Mouse (Mus musculus) layer of hippocampus, adult 8-10 months (tissue): ENCODE data around the gene Agr2. TPM values are rescaled to one million over a fixed set of nuclear protein-coding genes. Genes with fewer than 3 reads are reported as not detected.

Experiments
- DNase-seq, 2 experiments: peaks; one replicate each; pipeline ENCODE4 v3.0.0; 2022; ENCODE audit warnings: low spot score in 2 of 2
- total RNA-seq, 4 experiments: library from RNA; stranded (reverse); gene quantifications; 2 replicates each; pipeline ENCODE4 v1.2.4; 2022

The Agr2 gene
- not detected for total RNA-seq

DNA sequence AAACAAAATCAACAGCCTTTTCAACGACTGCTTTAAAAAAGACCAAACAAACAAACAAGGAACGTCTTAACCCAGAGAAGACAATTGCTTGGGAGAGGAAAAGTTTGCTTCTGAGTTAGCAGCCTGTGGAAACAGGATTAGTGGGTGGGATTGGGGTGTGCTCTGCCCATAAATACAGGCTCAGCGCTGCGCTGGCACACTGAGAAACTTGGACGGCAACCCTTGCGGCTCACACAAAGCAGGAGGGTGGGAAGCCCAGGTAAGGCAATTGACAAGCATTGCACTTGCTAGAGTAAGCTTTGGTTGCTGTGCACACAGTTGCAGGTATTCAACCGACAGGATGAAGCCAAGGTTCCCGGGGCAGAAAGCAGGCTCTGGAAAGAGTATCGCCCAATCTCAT lies at the start of gene Agr2:
TSS of gene Agr2 (plus strand) at position 197 of the 400 bp plus-strand sequence.
- no peak for DNase-seq

- peak in 1 of 2 experiments; percentile 5 for DNase-seq
Observed at GRCm38 (mm10) chr12:35951757-35952156, 41.0 kb upstream of the Agr2 start.

- DNase-seq = no peak
Observed at GRCm38 (mm10) chr12:35957235-35957634, 35.5 kb upstream of the Agr2 start.

GRCm38 (mm10) chr12:35966098-35966767 lies 26.5 kb upstream of the Agr2 start:
- no peak for DNase-seq

DNA sequence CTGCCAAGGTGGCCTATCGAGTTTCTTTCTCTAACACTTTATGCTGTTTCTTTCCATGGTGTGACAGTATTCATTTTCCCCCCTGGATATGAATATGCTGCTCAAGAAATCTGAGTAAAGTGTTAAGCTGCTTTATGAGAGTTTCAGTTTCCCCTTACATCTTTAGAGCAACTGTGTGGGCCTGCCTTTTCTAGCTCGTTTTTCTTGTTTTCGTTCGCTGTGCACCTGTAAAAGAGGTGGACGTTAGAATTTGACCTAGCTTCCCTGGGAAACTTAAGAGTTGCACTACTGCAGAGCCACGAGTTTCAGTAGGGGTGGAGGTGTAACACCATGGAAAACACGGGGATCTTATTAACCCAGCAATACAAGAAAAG lies 26.0 kb upstream of the Agr2 start:
- DNase-seq = no peak

DNA sequence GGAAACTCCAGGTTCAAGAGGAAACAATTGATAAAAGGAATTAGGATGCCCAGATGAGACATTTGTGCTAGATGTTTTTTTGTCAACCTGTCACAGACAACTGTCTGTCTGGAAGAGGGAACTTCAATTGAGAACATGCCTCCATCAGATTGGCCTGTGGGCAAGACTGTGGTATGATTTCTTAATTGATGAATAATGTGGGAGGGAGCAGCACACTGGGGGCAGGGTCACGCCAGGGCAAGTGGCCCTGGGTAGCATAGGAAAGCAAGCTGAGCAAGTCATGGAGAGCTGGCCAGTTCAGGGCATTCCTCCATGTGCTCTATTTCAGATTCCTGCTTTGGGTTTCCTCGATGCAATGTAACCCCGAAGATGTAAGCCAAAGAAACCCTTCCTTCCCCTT lies 16.8 kb upstream of the Agr2 start:
- DNase-seq = no peak

- no peak for DNase-seq
Observed at GRCm38 (mm10) chr12:35977633-35978246, 15.0 kb upstream of the Agr2 start.

DNA sequence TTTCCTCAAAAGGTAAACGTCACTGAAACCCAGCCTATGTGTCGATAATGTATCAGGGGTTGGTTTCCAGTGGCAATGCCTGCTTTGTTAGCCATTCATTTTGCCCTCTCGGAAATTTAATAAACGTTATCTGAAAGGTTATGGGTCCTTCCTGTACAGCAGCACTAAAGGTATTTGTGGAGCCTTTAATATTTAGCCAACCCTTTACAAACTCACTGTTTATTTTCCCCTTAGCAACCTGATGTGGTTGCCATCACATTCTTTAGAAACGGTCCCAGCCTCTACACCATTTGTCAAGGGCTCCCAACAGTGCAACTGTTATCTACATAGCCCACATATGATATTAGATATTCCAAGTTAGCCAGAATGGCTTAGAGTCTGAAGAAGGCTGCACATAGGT lies 13.1 kb upstream of the Agr2 start:
- no peak for DNase-seq

GRCm38 (mm10) chr12:35981732-35982360 lies 10.9 kb upstream of the Agr2 start:
- DNase-seq = no peak

DNA sequence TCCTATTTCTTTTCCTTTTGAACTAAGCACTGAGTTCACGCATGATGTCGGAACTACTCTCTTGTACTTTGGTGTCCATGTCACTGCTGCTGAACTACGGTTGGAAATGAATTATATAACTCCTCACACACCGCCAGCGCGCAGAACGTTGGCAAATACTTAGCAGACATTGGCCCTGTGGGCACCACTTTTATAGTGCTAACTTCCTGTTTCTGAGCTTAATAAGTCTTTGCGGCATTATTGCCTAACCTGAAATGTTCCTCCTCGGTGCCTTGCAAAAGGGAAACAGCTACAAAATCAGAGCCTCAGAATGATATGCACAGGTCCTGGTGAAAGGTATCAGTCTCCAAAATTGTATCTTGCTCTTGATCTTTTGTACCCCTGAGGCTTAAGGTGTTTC lies 9.2 kb upstream of the Agr2 start:
- no peak for DNase-seq

- DNase-seq = no peak
Observed at GRCm38 (mm10) chr12:35984743-35985142, 8.0 kb upstream of the Agr2 start.

DNA sequence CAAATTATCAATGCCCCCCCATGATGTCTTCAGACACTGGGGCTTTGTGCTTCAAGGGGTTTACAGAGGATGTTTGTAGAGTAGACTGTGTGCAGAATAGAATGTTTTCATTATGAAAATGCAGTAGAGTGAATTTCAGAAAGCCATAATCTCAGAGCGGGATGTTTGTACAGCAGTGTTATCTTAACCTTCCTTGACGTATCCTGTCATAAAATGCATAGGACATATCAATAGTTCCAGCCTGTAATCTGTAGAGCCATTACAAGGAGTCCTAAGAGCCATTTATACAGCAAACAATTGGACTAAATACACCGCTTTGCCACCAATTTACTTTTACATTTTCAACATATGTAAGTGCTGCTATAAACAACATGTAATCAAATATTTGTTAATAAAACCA lies 876 bp downstream of the Agr2 start:
- DNase-seq = no peak

GRCm38 (mm10) chr12:35994098-35994497 lies 1.4 kb downstream of the Agr2 start:
- no peak for DNase-seq

- no peak for DNase-seq
Observed at GRCm38 (mm10) chr12:35995799-35996198, 3.1 kb downstream of the Agr2 start.

- no peak for DNase-seq
Observed at GRCm38 (mm10) chr12:36004714-36005113, 12.0 kb downstream of the Agr2 start.

DNA sequence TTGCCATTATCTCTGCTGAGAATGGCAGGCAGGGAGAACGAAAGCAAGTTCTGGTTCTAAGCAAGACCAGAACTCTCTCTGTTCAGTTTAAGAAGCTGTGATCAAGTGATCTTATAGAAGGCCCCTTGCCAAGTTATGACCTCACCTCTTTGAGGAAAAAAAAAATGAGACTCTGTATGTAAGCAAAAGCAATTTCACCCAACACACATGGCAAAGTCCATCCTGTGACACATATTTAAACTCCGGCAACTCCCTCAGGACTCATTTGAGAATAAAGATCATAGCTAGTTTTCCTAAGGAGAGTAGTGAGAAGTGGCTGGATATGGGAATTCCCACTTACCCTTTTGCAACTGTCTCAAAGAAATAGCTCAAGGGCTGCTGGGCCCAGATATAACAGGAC lies 14.9 kb downstream of the Agr2 start:
- no peak for DNase-seq

- DNase-seq = no peak
Observed at GRCm38 (mm10) chr12:36008364-36009047, 15.8 kb downstream of the Agr2 start.

DNA sequence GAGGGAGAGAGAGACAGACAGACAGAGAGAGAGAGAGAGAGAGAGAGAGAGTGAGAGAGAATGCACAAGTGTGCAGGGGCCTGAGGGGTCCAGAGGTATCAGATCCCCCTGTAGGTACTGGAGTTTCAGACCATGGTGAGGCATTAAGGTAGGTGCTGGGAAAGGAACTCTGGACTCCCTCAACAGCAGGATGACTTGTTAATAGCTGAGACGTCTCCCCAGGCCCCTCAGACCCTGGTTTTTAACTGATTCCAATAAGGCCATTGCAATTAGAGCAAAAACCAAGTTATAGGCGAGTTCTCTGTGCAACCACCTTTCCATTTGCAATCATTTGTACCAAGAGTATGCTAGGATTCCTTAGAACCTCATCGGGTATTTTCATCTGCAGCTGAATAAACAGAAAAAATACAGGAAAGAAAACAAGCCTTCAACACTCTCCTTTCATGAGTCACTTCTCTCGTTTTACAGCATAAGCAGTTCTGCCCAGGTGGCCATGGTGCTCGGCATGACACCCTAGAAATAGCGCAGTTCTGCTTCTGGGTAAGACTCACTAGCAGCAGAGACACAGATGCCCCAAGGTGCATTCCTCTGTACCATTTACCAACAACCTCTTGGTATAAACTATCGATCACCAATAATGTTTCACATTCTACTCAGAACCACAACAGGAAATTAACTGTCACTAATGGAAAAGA lies 20.7 kb downstream of the Agr2 start:
- DNase-seq = no peak

DNA sequence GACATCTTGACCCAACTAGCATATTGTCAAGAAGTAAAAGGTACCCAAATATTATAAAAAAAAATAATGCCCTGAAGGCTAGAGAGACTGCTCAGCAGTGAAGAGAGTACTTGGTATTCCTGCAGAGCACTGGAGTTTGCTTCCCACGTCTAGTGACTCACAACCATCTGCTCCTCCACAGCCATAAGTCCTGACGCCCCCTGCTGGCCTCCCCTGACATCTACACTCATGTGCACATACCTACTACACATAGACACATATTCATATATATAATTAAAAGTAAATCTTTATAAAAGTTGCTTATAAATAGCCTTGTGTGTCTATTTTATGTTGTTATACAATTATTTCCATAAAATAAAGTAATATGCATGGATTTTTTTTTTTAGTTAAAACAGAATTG lies 25.1 kb downstream of the Agr2 start:
- no peak for DNase-seq

GRCm38 (mm10) chr12:36019572-36019971 lies 26.9 kb downstream of the Agr2 start:
- DNase-seq = no peak

DNA sequence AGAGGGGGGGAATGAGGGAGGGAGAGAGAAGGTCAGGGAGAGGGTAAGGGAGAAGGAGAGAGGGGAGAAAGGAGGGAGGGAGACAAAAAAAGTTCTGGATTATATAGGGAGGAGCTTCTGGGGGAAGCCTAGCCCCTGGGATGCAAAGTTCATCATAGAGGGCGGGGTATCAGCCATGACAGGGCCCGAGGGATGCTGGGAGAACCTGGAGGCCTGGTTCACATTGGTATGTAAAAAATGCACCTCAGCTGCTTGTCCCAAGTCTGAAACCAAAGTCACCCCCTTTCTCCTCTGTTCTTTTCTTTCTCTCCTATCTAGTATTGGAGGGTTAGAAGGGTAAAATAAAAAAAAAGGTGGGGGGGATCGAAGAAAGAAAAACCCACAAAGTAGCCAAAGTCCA lies 27.4 kb downstream of the Agr2 start:
- no peak for DNase-seq

DNA sequence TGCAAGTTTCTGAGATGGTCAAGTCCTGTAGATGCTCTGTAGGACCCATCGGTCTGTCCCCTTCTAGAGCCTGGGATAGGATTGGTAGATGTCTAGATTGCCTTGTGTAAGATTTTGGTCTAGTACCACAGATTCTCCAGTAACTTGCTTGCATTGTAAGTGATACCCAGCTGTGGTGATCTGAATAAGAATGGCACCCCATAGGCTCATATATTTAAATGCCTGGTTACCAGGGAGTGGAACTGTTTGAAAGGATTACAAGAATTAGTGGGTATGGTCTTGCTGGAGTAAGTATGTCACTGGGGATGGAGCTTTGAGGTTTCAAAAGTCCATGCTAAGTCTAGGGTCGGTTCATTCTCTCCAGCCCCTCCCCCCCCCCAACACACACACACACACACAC lies 28.0 kb downstream of the Agr2 start:
- no peak for DNase-seq
